Mouse (Mus musculus) embryonic facial prominence, embryonic 11.5 days (tissue): ENCODE data around the gene Orm3. TPM values are rescaled to one million over a fixed set of nuclear protein-coding genes. Genes with fewer than 3 reads are reported as not detected.

ENCODE experiments used
- ATAC-seq: fragments of 200-750 bp; cut with Nextera tagmentation; replicated peaks from 2 replicates; pipeline ENCODE4 v1.8.0; 2017; ENCODE audit warnings: low read depth; ENCODE audit not compliant: insufficient number of reproducible peaks, low FRiP score, low TSS enrichment
- DNase-seq: peaks from one replicate; pipeline ENCODE4 v3.0.0-alpha.2; 2015; ENCODE audit warnings: low spot score
- H3K27ac ChIP-seq: fragments of 300-500 bp; sonication (generic); replicated peaks from 2 replicates; pipeline ENCODE4 v1.5.1; 2014; ENCODE audit warnings: mild to moderate bottlenecking, low read depth, low read length, control low read depth
- H3K27me3 ChIP-seq: fragments of 300-500 bp; sonication (generic); 2 replicates; pipeline ENCODE4 v1.6.1; 2014; ENCODE audit warnings: mild to moderate bottlenecking, low read length, moderate library complexity, mixed read lengths; ENCODE audit not compliant: control insufficient read depth, insufficient read depth
- H3K36me3 ChIP-seq: fragments of 300-500 bp; sonication (generic); replicated peaks from 2 replicates; pipeline ENCODE4 v1.6.1; 2014; ENCODE audit warnings: low read depth, mild to moderate bottlenecking, low read length, moderate library complexity, mixed read lengths; ENCODE audit not compliant: control insufficient read depth, insufficient read depth
- H3K4me1 ChIP-seq: fragments of 300-500 bp; sonication (generic); 2 replicates; pipeline ENCODE4 v1.6.1; 2014; ENCODE audit warnings: low read length, mixed read lengths; ENCODE audit not compliant: control insufficient read depth, insufficient read depth
- H3K4me2 ChIP-seq: fragments of 300-500 bp; sonication (generic); 2 replicates; pipeline ENCODE4 v1.6.1; 2014; ENCODE audit warnings: low read depth, mild to moderate bottlenecking, control low read depth, low read length, moderate library complexity
- H3K4me3 ChIP-seq: fragments of 300-500 bp; sonication (generic); 2 replicates; pipeline ENCODE4 v1.5.1; 2014; ENCODE audit warnings: low read depth, low read length, control low read depth
- H3K9ac ChIP-seq: fragments of 300-500 bp; sonication (generic); replicated peaks from 2 replicates; pipeline ENCODE4 v1.6.1; 2014; ENCODE audit warnings: mild to moderate bottlenecking, control low read depth, low read length
- H3K9me3 ChIP-seq: fragments of 300-500 bp; sonication (generic); replicated peaks from 2 replicates; pipeline ENCODE4 v1.6.1; 2016; ENCODE audit warnings: mild to moderate bottlenecking, low read length, inconsistent platforms, mixed read lengths; ENCODE audit not compliant: control insufficient read depth
- WGBS: fragments of 180-500 bp; shearing (Covaris S2); extraction: QIAGEN DNeasy Blood & Tissue Kit; methylation state at CpG from one replicate; pipeline ENCODE4 v1.1.7; 2014; 5-methylcytosine and 5-hydroxymethylcytosine counted together
- polyA plus RNA-seq: library from polyadenylated mRNA; unstranded; fragments of >200 nt; fragmentation: Nextera tagmentation; extraction: Ambion mirVana; gene quantifications from 2 replicates; pipeline ENCODE4 v1.2.1, GENCODE M21; 2014

Gene Orm3
- polyA plus RNA-seq, 1 experiment from 2014 or later: not detected

- no peak overlapping the region for H3K4me2 ChIP-seq
- no peak overlapping the region for H3K4me3 ChIP-seq
- DNase-seq (no peak), ATAC-seq (no peak)
- no peak overlapping the region for H3K27ac ChIP-seq
- no peak overlapping the region for H3K9ac ChIP-seq
- no peaks in the 10 kb centered on the region for H3K36me3 ChIP-seq
- 89% methylated on average over 4 of the region's 4 CpGs for WGBS
- H3K4me1 ChIP-seq: no peaks in the 10 kb centered on the region
- H3K9me3 ChIP-seq: no peaks in the 10 kb centered on the region
- H3K27me3 ChIP-seq: no peaks in the 10 kb centered on the region
These were observed 9.3 kb upstream of the Orm3 start for GRCm38 (mm10) chr4:63346659-63347058.

GRCm38 (mm10) chr4:63348524-63348923, 7.4 kb upstream of the Orm3 start:
- no peak for ATAC-seq
- WGBS: 75% methylated on average over 6 of the region's 6 CpGs
- no peak overlapping the region for H3K4me2 ChIP-seq

GRCm38 (mm10) chr4:63356981-63357570, 1.1 kb downstream of the Orm3 start:
- Histone ChIP-seq H3K9ac (no peak overlapping the region), H3K4me3 (no peak overlapping the region), H3K27ac (no peak overlapping the region), H3K27me3 (no peaks in the 10 kb centered on the region), H3K9me3 (no peaks in the 10 kb centered on the region), H3K4me1 (no peaks in the 10 kb centered on the region), H3K36me3 (no peaks in the 10 kb centered on the region), H3K4me2 (no peak overlapping the region)
- DNase-seq (no peak), ATAC-seq (no peak)
- 49% methylated on average over 2 of the region's 2 CpGs for WGBS

More at GRCm38 (mm10) chr4:63348524-63348923, 7.4 kb upstream of the Orm3 start:
- Histone ChIP-seq H3K27ac (no peak overlapping the region), H3K27me3 (no peaks in the 10 kb centered on the region), H3K4me3 (no peak overlapping the region), H3K36me3 (no peaks in the 10 kb centered on the region), H3K9me3 (no peaks in the 10 kb centered on the region), H3K9ac (no peak overlapping the region), H3K4me1 (no peaks in the 10 kb centered on the region)
- DNase-seq: no peak

- Histone ChIP-seq H3K36me3 (no peaks in the 10 kb centered on the region), H3K4me2 (no peak overlapping the region), H3K4me3 (no peak overlapping the region), H3K9me3 (no peaks in the 10 kb centered on the region), H3K4me1 (no peaks in the 10 kb centered on the region), H3K27me3 (no peaks in the 10 kb centered on the region), H3K27ac (no peak overlapping the region), H3K9ac (no peak overlapping the region)
- WGBS: 80% methylated on average over 6 of the region's 6 CpGs
- no peak for DNase-seq
- ATAC-seq: no peak
These were observed 3.9 kb downstream of the Orm3 start for GRCm38 (mm10) chr4:63359861-63360260.

GRCm38 (mm10) chr4:63362150-63362549, 6.2 kb downstream of the Orm3 start, which contains the start of gene Orm2:
Gene Orm2 (plus strand): TSS chr4:63362449.
- no peaks in the 10 kb centered on the region for H3K4me1 ChIP-seq
- no peaks in the 10 kb centered on the region for H3K27me3 ChIP-seq
- no peak within 1 kb of the TSS for H3K4me2 ChIP-seq
- DNase-seq (no peak), ATAC-seq (no peak)
- 93% methylated on average over 5 of the region's 5 CpGs for WGBS
- H3K4me3 ChIP-seq: no peak within 1 kb of the TSS
- no peak within 1 kb of the TSS for H3K9ac ChIP-seq
- H3K36me3 ChIP-seq: no peaks in the 10 kb centered on the region
- H3K27ac ChIP-seq: no peak within 1 kb of the TSS
- H3K9me3 ChIP-seq: no peaks in the 10 kb centered on the region

DNA sequence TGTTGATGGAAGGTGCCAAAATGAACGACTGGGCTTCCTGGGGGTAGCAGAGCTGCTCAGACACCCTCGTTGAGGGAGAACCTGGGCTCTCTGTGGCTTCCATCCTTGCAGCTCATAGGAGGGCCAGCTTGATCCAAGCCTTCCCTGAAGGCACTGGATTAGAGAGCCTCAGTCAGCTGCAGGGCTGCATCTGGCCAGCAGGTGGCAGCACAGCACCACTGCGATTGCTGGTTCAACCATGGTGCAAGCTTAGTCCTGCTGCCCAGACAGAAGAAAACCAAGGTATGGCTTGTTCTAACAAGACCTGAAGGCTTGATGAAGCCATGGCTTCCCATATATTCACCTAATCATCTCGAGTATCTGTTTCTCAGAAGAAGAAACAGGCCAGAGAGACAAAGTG, 12.6 kb downstream of the Orm3 start:
- Histone ChIP-seq H3K9me3 (no peaks in the 10 kb centered on the region), H3K4me3 (no peak overlapping the region), H3K4me1 (no peaks in the 10 kb centered on the region), H3K27me3 (no peaks in the 10 kb centered on the region), H3K27ac (no peak overlapping the region), H3K36me3 (no peaks in the 10 kb centered on the region; the same call in 1 of the 2 replicates), H3K9ac (no peak overlapping the region), H3K4me2 (no peak overlapping the region)
- peak; percentile 85 for DNase-seq
- 0 out of 2 replicates have a peak, but pooled peaks have one; percentile 27 for ATAC-seq
- 18% methylated on average over 4 of the region's 4 CpGs for WGBS

DNA sequence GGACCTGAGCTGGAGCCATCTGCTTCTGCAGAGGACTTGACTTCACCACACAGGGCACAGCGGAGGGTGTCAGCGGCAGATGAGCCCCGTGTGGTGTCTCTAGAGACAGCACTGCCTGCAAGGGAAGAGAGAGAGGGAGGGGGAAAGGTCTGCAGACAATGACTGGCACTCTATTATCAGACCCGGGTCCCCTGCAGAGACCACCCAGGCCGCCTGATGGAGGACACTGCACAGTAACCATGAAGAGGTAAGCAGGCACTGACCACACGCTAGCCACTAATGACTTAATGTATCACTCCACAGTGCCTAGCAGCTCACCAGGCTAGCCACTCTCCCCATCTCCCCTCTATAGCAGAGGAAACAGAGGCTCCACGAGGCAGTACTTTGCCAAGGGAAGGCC, 14.9 kb downstream of the Orm3 start:
- Histone ChIP-seq H3K27ac (no peak overlapping the region), H3K9me3 (no peaks in the 10 kb centered on the region), H3K9ac (no peak overlapping the region), H3K4me2 (no peak overlapping the region), H3K4me1 (no peaks in the 10 kb centered on the region), H3K4me3 (no peak overlapping the region), H3K27me3 (no peaks in the 10 kb centered on the region), H3K36me3 (no peaks in the 10 kb centered on the region; the same call in 1 of the 2 replicates)
- WGBS: 42% methylated on average over 7 of the region's 7 CpGs
- no peak for ATAC-seq
- no peak for DNase-seq

- no peak for ATAC-seq
- Histone ChIP-seq H3K9ac (no peak overlapping the region), H3K4me2 (no peak overlapping the region), H3K4me1 (no peaks in the 10 kb centered on the region), H3K27me3 (no peaks in the 10 kb centered on the region), H3K9me3 (no peaks in the 10 kb centered on the region), H3K36me3 (no peaks in the 10 kb centered on the region; the same call in none of the 2 replicates), H3K4me3 (no peak overlapping the region), H3K27ac (no peak overlapping the region)
- WGBS: 58% methylated on average over 3 of the region's 3 CpGs
- peak; percentile 63 for DNase-seq
These were observed 15.9 kb downstream of the Orm3 start for GRCm38 (mm10) chr4:63371890-63372289.
